Mouse (Mus musculus) ovary, postnatal 36 days (tissue): ENCODE measurements around the gene Tiam1.

ENCODE experiments used
- DNase-seq: peaks from one replicate; pipeline ENCODE4 v3.0.0; 2022; ENCODE audit warnings: low spot score, mixed read lengths

Tiam1 gene

DNA sequence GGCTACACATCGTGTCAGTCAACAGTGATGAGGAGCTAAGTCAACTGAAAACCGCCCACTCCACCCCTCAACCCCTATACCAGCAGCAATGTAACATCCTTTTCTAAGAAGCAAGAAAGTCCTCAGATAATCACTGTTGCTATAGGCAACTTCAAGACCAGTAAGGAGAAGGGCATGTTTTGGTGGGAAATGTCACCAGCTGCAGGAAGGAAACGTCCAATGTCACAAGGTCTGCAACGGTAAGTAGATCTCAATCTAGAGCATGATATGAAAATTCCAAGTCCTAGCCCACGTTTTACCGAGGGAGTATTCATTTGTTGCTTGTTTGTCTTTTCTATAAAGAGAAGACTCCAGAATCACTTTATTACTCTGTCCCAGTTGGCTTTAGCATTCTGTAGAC lies 95.7 kb downstream of the Tiam1 start:
- DNase-seq = no peak

DNA sequence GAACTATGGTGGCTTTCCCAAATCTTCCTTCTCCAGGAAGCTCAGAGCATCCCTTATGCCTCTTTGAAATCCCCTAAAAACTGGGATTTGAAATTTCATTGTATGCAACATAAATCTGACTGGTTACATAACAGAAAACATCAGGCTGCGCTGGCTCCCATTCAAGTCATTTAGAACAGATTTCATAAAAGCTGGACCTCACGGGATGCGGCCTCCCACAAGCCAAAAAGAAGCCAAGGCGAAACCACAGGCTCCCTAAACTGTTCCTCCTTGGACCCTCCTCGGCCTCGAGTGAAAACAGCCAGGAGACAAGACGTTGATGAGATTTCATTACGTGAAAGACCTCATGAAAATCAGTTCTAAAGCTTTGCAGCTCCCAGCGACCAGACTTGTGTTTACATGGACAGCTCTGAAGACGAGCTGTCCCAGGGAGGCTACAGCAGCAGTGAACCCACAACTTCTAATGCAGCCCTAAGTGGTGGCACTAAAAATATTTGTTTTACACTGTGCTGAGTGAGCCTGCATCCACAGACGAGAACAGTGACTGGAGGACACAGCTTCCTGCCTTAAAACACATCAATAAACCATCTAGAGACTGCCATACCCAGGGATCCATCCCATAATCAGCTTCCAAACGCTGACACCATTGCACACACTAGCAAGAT lies 96.9 kb downstream of the Tiam1 start:
- peak; percentile 16 for DNase-seq

DNA sequence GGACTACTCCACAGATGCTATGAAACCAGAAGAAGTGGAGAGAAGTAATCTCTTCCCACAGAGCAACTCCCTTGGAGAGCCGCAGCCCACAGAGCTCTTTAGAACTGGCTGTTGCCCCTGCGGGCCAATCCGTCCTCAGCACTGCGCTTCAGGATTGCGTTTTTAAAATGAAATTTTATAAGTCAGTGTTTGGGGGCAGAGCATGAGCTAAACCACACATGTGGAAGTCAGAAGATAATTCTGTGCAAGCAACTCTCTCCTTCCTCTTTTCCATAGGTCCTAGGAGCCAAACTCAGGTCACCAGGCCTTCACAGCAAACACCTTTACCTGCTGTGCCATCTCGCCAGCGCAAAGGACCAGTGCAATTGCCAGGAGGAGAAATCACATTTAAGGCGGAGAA lies 98.0 kb downstream of the Tiam1 start:
- no peak for DNase-seq

DNA sequence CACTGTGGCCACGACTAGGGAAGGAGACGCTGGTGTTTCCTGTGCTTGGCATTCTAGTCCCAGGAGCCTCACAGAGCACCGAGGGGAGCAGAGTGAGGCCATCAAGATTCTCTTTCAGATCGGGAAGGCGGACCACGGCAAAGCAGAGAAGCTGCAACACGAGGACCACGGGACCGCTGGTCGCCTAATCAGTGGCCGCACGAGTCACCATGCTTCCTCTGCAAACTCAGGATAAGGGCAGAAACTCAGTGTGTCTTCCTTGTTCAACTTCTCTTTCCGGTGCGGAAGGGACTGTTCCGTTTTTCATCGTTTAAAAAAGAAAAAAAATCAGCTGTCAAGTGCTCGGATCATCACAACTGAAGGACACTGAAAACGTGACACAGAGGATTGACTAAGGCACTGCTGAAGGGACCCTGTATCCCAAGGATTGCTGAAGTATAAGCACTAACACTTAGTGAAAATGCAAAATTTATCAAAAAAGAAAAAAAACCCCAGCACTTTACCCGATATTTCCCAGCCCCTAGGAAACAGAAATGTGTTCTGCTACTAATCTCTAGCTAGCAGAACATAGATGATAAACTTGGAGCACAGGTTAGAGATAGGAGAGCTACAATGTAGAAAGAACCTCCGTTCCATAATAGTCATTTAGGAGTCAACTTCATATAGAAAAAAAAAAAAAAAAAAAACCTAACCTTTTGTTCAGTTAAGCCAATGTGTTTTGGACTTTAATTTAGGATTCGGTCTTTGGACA lies 99.4 kb downstream of the Tiam1 start:
- no peak for DNase-seq

DNA sequence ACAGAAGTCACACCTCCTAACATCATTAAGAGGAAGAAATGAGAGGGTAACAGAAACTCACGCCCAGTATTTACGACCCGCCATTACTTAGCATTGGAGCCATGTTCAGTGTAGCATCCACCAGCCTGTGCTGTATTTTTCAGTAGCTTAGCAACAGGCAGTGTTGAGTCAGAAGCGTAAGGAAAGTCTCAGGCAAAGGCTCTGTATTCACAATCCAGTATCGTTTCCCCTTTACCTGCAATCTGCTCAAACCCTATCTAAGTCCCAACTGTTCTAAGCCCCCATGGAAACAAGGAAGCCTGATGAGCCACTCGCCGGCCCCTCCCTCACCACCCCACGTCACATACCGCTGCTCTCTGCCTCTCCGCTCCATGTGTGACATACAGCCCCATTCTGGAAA lies 100.7 kb downstream of the Tiam1 start:
- DNase-seq = no peak

DNA sequence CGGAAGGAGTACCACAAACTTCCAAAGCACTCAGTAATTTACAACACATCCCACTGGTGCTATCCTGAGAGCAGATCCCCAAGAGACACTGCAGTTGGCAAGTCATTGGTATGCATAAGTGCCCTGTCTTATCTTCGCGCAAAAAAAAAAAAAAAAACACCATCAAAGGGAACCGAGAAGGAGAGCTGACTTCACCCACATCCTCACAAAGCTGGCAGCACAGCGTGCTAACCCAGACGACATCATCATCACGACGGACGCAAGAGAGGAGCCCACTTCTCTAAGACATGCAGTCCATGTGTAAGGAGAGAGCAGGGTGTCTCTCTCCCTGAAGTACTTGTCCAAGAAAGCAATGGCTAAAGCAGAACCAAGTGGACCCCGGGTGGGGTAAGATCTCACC lies 101.2 kb downstream of the Tiam1 start:
- no peak for DNase-seq

DNA sequence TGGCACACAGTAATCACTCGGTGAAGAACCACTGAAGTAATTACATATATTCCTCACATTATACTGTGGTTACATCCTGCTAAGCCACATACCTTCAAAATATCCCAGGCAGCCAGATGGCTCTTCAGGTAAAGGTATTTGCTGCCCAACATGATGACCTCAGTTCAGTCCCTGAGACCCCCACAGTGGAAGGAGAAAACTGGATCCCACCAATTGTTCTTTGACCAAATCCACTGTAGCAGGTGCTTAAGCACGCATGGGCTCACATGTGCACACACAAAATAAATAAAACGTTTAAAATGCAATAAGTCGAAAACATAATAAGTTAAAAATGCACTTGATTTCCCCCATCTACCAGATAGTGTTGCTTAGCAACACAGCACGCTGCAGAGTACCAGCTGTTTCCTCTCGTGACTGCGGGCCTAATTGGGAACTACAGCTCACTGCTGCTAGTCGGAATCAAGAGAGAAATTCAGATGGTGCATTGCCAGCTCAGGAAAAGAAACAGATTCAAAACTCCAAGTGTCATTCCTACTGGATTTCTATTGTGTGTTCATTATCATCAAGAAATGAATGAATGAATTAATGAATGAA lies 102.7 kb downstream of the Tiam1 start:
- DNase-seq = no peak

DNA sequence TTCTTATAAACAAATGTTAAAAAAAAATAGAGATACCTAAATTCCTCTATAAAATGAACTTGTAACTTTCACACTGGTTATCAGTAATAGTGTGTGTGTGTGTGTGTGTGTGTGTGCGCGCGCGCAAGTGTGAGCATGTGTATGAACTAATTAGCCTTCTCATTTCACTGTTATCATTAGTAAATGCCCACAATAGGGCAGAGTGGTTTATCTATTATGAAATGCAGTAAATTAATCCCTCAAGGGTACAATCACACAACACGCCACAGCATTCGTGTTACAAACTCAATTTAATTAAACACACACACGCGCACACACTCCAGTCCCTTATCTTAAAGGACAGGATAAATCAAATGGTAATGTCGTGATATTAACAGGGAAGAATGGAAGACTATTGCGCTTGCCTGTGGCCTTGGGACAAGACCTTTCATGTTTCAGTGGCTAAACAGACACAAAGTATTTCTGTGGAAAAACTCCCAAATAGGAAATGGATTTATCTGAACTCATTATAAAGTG lies 107.9 kb downstream of the Tiam1 start:
- DNase-seq = no peak

DNA sequence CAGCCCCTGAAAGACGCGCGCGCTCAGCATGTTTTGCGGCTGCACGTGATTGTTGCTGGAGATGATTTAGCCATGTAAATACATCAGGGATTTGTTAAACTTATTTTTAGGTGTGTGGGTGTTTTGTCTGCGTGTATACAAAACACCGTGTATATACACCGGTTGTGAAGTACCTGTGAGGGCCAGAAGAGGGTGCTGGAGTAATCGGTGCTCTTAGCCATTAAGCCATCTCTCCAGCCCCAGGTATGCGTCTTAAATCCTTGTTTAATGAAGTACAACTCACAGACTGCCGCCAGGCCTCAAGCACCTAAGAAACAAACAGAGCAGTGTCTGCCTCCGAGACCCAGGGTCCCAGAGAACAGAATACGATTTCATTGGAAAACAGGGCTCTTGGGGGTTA lies 113.2 kb downstream of the Tiam1 start:
- no peak for DNase-seq

DNA sequence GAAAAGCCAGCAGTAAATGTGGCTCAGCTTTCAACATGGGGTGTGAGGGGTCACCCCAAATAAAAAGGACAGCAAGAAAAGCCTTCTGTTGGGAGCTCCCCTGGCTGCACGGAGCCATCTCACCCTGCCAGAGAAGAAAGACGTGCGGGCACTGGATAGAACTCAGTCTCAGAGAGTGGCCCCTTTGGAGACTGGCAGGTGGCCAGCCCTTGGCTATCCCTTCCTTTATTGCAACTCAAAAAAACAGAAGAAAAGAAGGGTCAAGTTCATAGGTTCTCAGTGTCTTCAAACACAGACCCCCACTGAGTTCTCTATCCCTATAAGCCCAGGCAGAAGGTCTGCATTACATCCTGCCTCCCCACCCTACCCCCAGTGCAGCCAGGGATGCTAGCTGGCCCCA lies 115.7 kb downstream of the Tiam1 start:
- no peak for DNase-seq

DNA sequence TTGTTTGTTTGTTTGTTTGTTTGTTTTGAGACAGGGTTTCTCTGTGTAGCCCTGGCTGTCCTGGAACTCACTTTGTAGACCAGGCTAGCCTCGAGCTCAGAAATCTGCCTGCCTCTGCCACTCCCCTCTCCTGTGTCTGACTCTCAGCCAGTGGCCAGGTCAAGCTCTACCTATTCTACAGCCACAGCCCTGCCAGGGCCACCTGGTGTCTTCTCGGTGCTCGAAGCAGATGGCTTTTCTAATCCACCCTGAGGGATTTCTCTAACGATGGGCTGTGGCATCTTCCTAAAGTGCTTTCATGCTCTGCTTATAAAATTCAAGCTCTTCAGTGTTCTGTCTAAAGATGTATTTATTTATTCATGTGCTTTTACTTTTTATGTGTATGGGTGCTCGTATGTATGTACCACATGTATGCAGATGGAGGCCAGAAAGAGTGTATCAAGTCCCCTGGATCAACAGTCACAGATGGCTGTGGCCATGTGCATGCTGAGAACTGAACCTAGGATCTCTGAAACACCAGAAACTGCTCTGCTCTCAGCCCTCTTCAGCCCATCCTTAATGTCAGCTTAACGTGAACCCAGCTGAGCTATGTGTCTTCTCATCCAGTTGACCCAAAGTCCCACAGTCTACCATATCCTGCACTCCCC lies 117.9 kb downstream of the Tiam1 start:
- DNase-seq = no peak

DNA sequence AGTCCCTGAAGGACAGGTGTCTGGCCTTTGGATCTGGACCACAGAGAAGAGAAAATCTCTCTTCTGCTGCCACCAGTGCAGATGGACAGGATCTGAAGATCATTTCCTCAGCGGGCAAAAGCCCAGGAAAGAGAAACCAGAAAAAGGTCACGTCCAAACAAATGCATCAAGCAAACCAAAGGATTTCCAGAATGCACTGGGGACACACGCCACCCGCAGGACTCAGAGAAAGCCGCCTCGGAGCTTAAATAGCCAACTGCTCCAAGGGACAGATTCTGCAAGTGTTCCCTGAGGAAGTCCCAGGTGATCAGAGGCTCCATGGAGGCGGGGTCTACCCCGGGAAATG lies 119.9 kb downstream of the Tiam1 start:
- no peak for DNase-seq

DNA sequence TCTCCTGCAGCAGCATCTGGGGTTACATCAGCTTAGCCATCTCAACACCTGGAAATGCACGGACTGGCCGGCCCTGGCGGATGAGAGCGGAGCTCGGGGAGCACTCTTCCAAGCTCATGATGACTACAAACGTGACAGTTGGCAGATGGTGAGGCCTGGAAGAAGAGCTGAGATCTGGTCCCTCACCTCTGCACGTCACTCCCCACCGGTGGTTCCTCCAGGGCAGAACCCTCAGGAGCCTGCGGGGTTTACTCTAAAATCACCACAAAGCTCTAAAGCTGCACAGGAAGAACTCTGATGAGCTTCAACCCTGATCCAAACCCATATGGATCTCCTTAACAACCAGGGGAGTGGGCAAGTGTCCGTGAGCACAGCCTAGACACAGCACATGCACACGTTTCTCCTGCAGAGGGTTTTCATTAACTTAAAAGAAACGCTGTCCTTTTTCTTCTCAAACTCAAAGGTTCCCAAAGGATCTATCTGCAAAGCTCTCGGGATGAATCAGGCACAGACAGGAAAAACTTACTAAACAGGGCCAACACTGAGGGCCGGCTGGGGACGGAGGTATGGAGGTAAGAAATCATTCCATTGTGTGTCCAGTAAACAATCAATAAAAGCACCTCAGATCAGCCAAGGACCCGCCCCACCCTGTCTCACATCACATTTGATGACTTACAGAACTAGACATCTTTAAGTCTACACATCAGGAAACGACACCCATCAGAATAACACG lies 120.5 kb downstream of the Tiam1 start:
- DNase-seq = no peak

DNA sequence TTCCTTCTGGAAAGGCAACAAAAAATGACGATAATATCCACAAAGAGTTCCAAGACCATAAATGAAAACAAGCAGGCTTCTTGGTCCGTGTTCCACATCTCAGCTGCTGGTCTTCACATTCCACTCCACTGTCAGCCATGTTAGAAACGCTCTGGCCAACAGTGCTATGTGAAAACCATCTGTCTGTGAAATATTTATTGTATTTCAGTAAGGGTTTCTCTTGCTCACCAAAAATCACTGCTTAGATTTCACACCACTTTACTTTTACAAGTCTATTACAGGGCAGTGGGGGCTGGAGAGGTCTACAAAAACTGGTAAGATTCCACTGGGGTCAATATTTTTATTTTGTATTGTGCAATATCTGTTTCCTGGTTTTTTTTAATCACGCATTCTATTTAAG lies 127.5 kb downstream of the Tiam1 start:
- DNase-seq = no peak

DNA sequence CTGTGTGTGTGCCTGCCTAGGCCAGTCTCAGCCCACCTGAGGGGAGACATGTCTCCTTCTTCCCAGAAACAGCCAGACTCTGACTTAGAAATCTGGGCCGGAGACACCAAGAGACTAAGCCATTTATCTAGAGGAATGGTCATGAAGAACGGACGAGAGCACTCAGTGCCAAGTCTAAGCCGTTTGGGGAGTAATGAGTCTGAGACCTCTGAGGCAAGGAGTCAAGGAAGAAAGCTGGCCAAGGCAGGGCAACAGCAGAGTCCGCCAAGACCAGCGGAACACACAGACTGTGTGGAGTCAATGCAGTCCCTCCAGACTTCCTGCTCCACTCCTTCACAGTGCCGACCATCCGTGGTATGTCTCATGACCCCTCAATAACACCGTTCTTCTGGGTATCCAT lies 129.0 kb downstream of the Tiam1 start:
- DNase-seq = peak; percentile 31

DNA sequence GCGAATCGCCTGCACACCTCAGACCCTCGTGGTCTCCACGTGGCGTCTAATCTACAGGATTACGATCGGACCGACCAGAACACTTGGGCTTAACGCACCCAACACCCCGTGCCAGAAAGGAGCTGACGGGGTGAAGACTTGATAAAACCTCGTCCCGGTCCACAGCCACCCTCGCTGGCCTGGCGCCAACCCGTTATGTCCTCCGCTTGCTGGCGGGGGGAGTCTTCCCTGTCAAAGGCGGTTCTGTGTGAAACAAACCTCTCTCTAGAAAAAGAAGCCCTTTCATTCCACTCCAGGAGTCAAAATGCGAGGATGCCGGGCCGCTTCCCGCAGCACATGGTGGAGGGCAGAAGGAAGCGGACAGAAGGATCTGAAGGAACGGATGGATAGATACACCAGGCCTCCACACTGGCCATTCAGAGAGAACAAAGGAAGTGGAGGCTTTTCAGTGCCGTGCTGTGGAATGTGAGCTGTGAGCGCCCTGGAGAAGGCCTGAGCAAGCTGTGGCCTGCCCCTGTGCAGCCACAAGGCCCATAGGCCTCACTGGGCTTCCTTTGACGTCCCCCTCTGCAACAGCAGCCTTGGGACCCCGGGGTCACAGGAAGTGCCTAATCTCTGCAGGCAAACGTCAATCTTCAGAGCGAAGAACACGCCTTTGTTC lies 131.9 kb downstream of the Tiam1 start:
- DNase-seq = no peak

DNA sequence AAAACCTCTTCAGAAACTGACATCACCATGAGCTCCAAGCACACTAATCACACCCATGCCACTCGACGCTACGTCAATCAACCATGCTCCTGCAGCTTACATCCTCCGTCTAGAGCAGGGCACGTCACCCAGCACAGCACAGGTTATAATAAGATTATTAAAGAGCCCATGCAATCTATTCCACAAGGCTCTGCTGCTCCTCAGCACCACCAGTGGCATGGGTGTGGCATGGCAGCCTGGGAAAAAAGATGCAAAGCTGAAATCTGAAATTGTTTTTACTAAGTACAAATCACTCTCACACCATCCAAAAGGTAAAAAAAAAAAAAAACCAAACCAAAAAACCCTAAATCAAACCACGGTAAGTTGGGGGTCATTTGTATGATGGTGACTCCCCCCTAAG lies 135.1 kb downstream of the Tiam1 start:
- no peak for DNase-seq

DNA sequence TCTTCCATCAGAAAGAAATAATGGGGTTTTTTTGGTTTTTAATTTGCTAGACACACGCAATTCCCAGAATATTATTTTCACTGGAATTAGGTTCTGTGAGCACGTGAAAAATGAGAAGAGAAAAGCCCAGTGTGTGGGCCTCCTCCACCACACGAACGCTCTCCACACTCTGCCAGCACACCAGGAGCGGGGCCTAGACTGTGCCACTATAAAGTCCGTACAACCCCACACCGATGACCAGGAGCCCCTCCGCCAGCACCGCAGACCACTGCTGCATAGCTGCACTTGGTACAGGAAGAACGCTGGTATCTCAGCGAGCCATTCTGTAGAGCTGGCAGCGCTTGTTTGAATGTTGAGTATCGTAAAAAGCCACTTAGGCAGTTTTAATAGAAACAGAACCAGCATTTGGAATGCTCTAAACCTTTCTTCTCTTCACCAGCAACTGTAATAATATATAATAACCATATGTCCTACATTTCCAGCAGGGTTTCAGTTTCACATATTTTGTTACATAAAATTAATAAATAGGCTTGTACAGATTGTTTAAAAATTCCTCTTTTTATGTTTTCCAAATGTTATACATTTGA lies 136.1 kb downstream of the Tiam1 start:
- DNase-seq = no peak

DNA sequence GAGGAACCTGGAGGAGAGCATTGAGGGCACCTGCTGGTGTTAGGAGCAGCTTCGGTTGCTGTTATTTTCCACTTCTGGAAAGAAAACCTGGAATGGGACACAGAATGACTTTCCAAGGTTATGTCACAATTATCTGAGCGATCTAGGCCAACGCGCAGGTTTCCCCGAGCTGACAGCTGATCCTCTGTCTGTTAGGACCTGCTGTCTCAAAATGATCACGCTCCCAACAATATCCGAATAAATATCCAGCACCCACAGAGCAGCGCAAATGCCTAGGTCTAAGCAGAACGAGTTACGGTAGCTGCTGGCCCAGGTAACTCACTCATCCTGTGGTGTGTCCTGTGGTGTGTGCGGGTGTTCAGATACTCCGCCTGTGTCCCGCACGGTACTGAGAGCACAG lies 140.0 kb downstream of the Tiam1 start:
- no peak for DNase-seq

DNA sequence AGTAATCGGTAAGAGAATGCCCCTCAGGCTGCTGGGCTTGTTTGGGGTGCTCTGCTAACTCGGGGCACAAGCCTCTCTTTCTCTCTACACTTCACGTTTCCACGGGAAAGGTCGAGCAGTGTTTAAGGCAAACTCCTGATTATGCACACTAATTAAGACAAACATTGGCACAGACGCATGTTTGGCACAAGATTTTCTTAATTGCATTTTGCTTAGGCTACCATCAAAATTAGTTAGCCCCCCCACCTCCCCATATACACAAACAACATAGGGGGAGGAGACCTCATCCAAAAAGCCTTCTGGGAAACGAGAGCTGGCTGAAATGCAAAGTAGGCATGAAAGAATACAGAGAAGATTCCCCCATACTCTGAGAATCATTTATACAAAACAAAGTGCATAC lies 148.4 kb downstream of the Tiam1 start:
- DNase-seq = no peak
